Mouse (Mus musculus) urinary bladder, postnatal 36 days (tissue): ENCODE data around the gene Dchs1.

Source experiments
- DNase-seq, 2 experiments: peaks; one replicate each; pipeline ENCODE4 v3.0.0; 2022; ENCODE audit warnings: low spot score in 2 of 2, mixed read lengths in 1 of 2

Gene Dchs1

GRCm38 (mm10) chr7:105787285-105788140 lies at the start of gene Dchs1:
Gene Dchs1 (minus strand): TSS chr7:105787654.
- no peak for DNase-seq

- no peak for DNase-seq
These were observed 36.8 kb upstream of the Dchs1 start for GRCm38 (mm10) chr7:105824281-105824680.

GRCm38 (mm10) chr7:105818483-105818882 lies 31.0 kb upstream of the Dchs1 start:
- no peak for DNase-seq

GRCm38 (mm10) chr7:105816736-105817135 lies 29.3 kb upstream of the Dchs1 start:
- DNase-seq: no peak

- no peak for DNase-seq
These were observed 25.9 kb upstream of the Dchs1 start for GRCm38 (mm10) chr7:105813326-105813725.

GRCm38 (mm10) chr7:105812566-105812965 lies 25.1 kb upstream of the Dchs1 start:
- no peak for DNase-seq

GRCm38 (mm10) chr7:105811516-105811915 lies 24.1 kb upstream of the Dchs1 start:
- DNase-seq: no peak

GRCm38 (mm10) chr7:105810877-105811489 lies 23.5 kb upstream of the Dchs1 start, which contains the start of gene Mrpl17:
Gene Mrpl17 (minus strand): TSS chr7:105811099.
- peak; percentile 99 to 100 for DNase-seq

GRCm38 (mm10) chr7:105810280-105810876 lies 22.9 kb upstream of the Dchs1 start:
- no peak for DNase-seq

GRCm38 (mm10) chr7:105809836-105810235 lies 22.4 kb upstream of the Dchs1 start:
- no peak for DNase-seq

GRCm38 (mm10) chr7:105808385-105808784 lies 20.9 kb upstream of the Dchs1 start:
- no peak for DNase-seq

GRCm38 (mm10) chr7:105806716-105807115 lies 19.3 kb upstream of the Dchs1 start:
- no peak for DNase-seq

GRCm38 (mm10) chr7:105806125-105806524 lies 18.7 kb upstream of the Dchs1 start:
- DNase-seq: no peak

GRCm38 (mm10) chr7:105803428-105803827 lies 16.0 kb upstream of the Dchs1 start:
- no peak for DNase-seq

GRCm38 (mm10) chr7:105802771-105803170 lies 15.3 kb upstream of the Dchs1 start:
- no peak for DNase-seq

- no peak for DNase-seq
These were observed 14.9 kb upstream of the Dchs1 start for GRCm38 (mm10) chr7:105802312-105802711.

- no peak for DNase-seq
These were observed 9.5 kb upstream of the Dchs1 start for GRCm38 (mm10) chr7:105796972-105797371.

GRCm38 (mm10) chr7:105795759-105796366 lies 8.4 kb upstream of the Dchs1 start:
- DNase-seq: no peak

GRCm38 (mm10) chr7:105793701-105794100 lies 6.2 kb upstream of the Dchs1 start:
- DNase-seq: no peak

GRCm38 (mm10) chr7:105791147-105791546 lies 3.7 kb upstream of the Dchs1 start:
- no peak for DNase-seq

GRCm38 (mm10) chr7:105786506-105787284 lies 759 bp downstream of the Dchs1 start:
- no peak for DNase-seq
